Mouse (Mus musculus) adrenal gland, postnatal 25 days (tissue): Measurements from ENCODE around the gene Phpt1. TPM values are rescaled to one million over a fixed set of nuclear protein-coding genes. Genes with fewer than 3 reads are reported as not detected.

Source experiments
- total RNA-seq: library from RNA; stranded (reverse); gene quantifications from 2 replicates; pipeline ENCODE4 v1.2.3, GENCODE M21; 2021

Phpt1 gene
- total RNA-seq, 1 experiment from 2014 or later: 60.5 TPM

Other genes with a start within 250 kb of the Phpt1 start
- 53.6 and 57.9 TPM in 2 replicates for gene Man1b1, start 242.9 kb downstream of the Phpt1 start, total RNA-seq
- gene Dpp7, start 218.9 kb downstream of the Phpt1 start, total RNA-seq: 24.6 and 31.8 TPM in 2 replicates
- 10.7 and 18.8 TPM in 2 replicates for gene Uap1l1, start 209.5 kb downstream of the Phpt1 start, total RNA-seq
- 1.6 and 2.1 TPM in 2 replicates for gene Sapcd2, start 202.9 kb downstream of the Phpt1 start, total RNA-seq
- gene Entpd2, start 179.3 kb downstream of the Phpt1 start, total RNA-seq: 2.4 and 3.7 TPM in 2 replicates
- 120 and 134 TPM in 2 replicates for gene Npdc1, start 175.9 kb downstream of the Phpt1 start, total RNA-seq
- gene Fut7, start 152.0 kb downstream of the Phpt1 start, total RNA-seq: not detected in 2 replicates
- 24.9 and 40.5 TPM in 2 replicates for gene Abca2, start 146.5 kb downstream of the Phpt1 start, total RNA-seq
- gene Clic3, start 118.4 kb downstream of the Phpt1 start, total RNA-seq: not detected in 2 replicates
- gene Paxx, start 114.1 kb downstream of the Phpt1 start, total RNA-seq: 32.6 and 41.0 TPM in 2 replicates
- 3.6 and 3.8 TPM in 2 replicates for gene Ptgds, start 105.2 kb downstream of the Phpt1 start, total RNA-seq
- not detected in 2 replicates for gene Lcn12, start 81.3 kb downstream of the Phpt1 start, total RNA-seq
- 99.9 and 103 TPM in 2 replicates for gene Fbxw5, start 74.5 kb downstream of the Phpt1 start, total RNA-seq
- gene C8g, start 73.5 kb downstream of the Phpt1 start, total RNA-seq: 1.7 and 3.3 TPM in 2 replicates
- gene Traf2, start 28.3 kb downstream of the Phpt1 start, total RNA-seq: 29.2 and 30.2 TPM in 2 replicates
- gene Edf1, start 17.4 kb downstream of the Phpt1 start, total RNA-seq: 270 and 317 TPM in 2 replicates
- 4.6 and 17.3 TPM in 2 replicates for gene Mamdc4, start 379 bp downstream of the Phpt1 start, total RNA-seq
- gene Ajm1, start 6.5 kb upstream of the Phpt1 start, total RNA-seq: 1.6 and 2.6 TPM in 2 replicates
- 108 and 118 TPM in 2 replicates for gene Rabl6, start 33.3 kb upstream of the Phpt1 start, total RNA-seq
- not detected in 2 replicates for gene Ccdc183, start 42.5 kb upstream of the Phpt1 start, total RNA-seq
- 28.8 and 36.9 TPM in 2 replicates for gene Tmem141, start 46.8 kb upstream of the Phpt1 start, total RNA-seq
- gene Fcna, start 52.8 kb upstream of the Phpt1 start, total RNA-seq: 2.6 and 2.7 TPM in 2 replicates
- gene Lcn8, start 77.9 kb upstream of the Phpt1 start, total RNA-seq: not detected in 2 replicates
- gene Lcn5, start 82.7 kb upstream of the Phpt1 start, total RNA-seq: not detected in 2 replicates
- not detected in 2 replicates for gene Lcn6, start 101.6 kb upstream of the Phpt1 start, total RNA-seq
- gene Lcn10, start 107.5 kb upstream of the Phpt1 start, total RNA-seq: not detected in 2 replicates
- gene Obp2a, start 124.8 kb upstream of the Phpt1 start, total RNA-seq: 0.61 TPM in 1 of 2 replicates, not detected in the other
- 45.0 and 47.9 TPM in 2 replicates for gene Bmyc, start 131.5 kb upstream of the Phpt1 start, total RNA-seq
- gene Obp2b, start 161.8 kb upstream of the Phpt1 start, total RNA-seq: not detected in 2 replicates
- gene Lcn3, start 190.3 kb upstream of the Phpt1 start, total RNA-seq: not detected in 2 replicates
- not detected in 2 replicates for gene Lcn11, start 201.8 kb upstream of the Phpt1 start, total RNA-seq
- not detected in 2 replicates for gene Gm13539, start 207.0 kb upstream of the Phpt1 start, total RNA-seq
- not detected in 2 replicates for gene Glt6d1, start 240.6 kb upstream of the Phpt1 start, total RNA-seq
- not detected in 2 replicates for gene Lcn9, start 247.9 kb upstream of the Phpt1 start, total RNA-seq